Mouse (Mus musculus) stomach, postnatal 0 days (tissue): ENCODE results near the gene Naa50. TPM values are rescaled to one million over a fixed set of nuclear protein-coding genes. Genes with fewer than 3 reads are reported as not detected.

ENCODE experiments used
- ATAC-seq: fragments of 200-750 bp; cut with Nextera tagmentation; 2 replicates; pipeline ENCODE4 v1.8.0; 2017; ENCODE audit not compliant: low FRiP score, low TSS enrichment
- DNase-seq: peaks from one replicate; pipeline ENCODE4 v3.0.0-alpha.2; 2016; ENCODE audit warnings: low spot score
- H3K27ac ChIP-seq: fragments of 300-500 bp; sonication (generic); replicated peaks from 2 replicates; pipeline ENCODE4 v1.5.1; 2014; ENCODE audit warnings: mild to moderate bottlenecking, control low read depth
- H3K27me3 ChIP-seq: fragments of 300-500 bp; sonication (generic); 2 replicates; pipeline ENCODE4 v1.6.1; 2014; ENCODE audit warnings: low read length; ENCODE audit not compliant: control insufficient read depth, insufficient read depth
- H3K36me3 ChIP-seq: fragments of 300-500 bp; sonication (generic); 2 replicates; pipeline ENCODE4 v1.6.1; 2014; ENCODE audit warnings: low read length, mixed read lengths; ENCODE audit not compliant: control insufficient read depth, insufficient read depth
- H3K4me1 ChIP-seq: fragments of 300-500 bp; sonication (generic); replicated peaks from 2 replicates; pipeline ENCODE4 v1.6.1; 2014; ENCODE audit warnings: antibody characterized with exemption; ENCODE audit not compliant: control insufficient read depth, insufficient read depth
- H3K4me2 ChIP-seq: fragments of 300-500 bp; sonication (generic); replicated peaks from 2 replicates; pipeline ENCODE4 v1.6.1; 2014; ENCODE audit warnings: low read depth, mild to moderate bottlenecking, control low read depth, moderate library complexity
- H3K4me3 ChIP-seq: fragments of 300-500 bp; sonication (generic); 2 replicates; pipeline ENCODE4 v1.5.1; 2014; ENCODE audit warnings: low read depth, low read length, control low read depth
- H3K9ac ChIP-seq: fragments of 300-500 bp; sonication (generic); 2 replicates; pipeline ENCODE4 v1.6.1; 2014; ENCODE audit warnings: mild to moderate bottlenecking, low read length, control low read depth, mixed read lengths
- H3K9me3 ChIP-seq: fragments of 300-500 bp; sonication (generic); 2 replicates; pipeline ENCODE4 v1.6.1; 2016; ENCODE audit warnings: low read length; ENCODE audit not compliant: control insufficient read depth
- CTCF ChIP-seq: IDR thresholded peaks from 2 replicates; pipeline ENCODE4 v1.5.1; 2016; ENCODE audit warnings: antibody characterized with exemption, low read depth, mild to moderate bottlenecking, moderate library complexity
- EP300 ChIP-seq: optimal IDR thresholded peaks from 2 replicates; pipeline ENCODE3; 2016; ENCODE audit warnings: antibody characterized with exemption
- WGBS: fragments of 180-500 bp; shearing (Covaris S2); extraction: QIAGEN DNeasy Blood & Tissue Kit; methylation state at CpG from one replicate; pipeline ENCODE4 v1.1.7; 2014; 5-methylcytosine and 5-hydroxymethylcytosine counted together
- polyA plus RNA-seq: library from polyadenylated mRNA; unstranded; fragments of >200 nt; fragmentation: Nextera tagmentation; extraction: Ambion mirVana; gene quantifications from 2 replicates; pipeline ENCODE4 v1.2.1, GENCODE M21; 2015

Naa50 gene
- polyA plus RNA-seq, 1 experiment from 2014 or later = 54.0 TPM

DNA sequence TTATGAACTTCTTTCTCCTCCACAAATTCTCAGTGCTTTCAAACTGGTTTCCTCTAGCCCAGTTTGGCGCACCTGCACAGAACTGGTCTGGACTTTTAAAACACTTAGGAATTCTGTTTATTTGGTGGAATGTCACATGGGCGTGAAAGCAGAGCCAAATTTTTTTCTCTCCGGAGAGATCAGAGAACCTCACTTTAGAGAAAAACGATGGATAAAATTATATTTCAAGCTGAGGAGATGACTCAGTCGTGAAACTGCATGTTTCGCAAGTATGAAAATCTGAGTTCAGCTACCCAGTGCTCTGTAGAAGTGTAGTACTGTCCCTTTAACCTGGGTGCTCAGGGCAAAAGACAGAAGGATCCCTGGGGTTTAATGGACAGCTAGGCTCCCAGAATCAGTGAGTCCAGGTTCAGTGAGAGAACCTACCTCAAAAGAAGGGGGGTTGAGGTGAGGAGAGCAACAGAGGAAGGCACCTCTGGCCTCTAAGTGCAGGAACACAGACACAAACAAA, 3.1 kb upstream of the Naa50 start:
- no peak overlapping the region for H3K4me2 ChIP-seq

DNA sequence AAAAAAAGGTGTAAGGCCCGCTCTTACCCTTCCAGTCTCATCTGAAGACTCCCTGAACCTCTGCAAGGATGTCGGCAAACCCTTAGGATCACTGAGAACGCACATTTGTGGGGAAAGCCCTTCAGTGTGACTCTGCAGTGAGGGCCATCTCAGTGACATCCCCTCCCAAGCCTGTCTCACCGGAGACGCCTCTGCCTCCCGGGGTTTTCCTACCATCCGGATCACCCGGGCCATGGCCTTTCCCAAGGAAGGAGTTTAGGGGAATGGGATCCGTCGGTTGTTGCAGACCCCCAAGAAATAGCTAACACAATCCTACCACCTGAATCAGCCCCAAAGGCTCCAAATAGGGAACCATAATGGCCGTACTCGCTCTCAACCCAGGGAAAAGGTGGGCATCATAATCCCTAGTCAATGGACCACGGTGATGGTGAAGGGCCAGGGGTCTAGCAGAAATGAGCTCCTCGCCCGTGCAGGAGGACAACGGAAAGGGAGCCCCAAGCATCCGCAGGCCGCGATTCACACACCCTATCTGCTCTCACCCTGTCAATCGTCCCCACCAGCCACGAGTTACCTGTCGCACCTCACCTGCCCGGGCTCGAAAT, 1.2 kb upstream of the Naa50 start:
- H3K4me2 ChIP-seq = peak overlapping the region; percentile 82
- H3K9me3 ChIP-seq = no peaks in the 10 kb centered on the region
- peak overlapping the region; percentile 100 for H3K27ac ChIP-seq
- no peaks in the 10 kb centered on the region for H3K36me3 ChIP-seq
- no peaks in the 10 kb centered on the region for H3K27me3 ChIP-seq
- no peak for ATAC-seq
- peak overlapping the region; percentile 83 for H3K9ac ChIP-seq
- H3K4me3 ChIP-seq = peak overlapping the region; percentile 97
- WGBS = under 1% methylated on average over 24 of the region's 24 CpGs
- TF ChIP-seq EP300 = no peak
- DNase-seq = peak; percentile 33
- H3K4me1 ChIP-seq = 0 out of 2 replicates have a peak, but pooled peaks cover 3% of the 10 kb centered on the region

More for the DNA sequence above, 3.1 kb upstream of the Naa50 start:
- ATAC-seq (no peak), DNase-seq (no peak)
- Histone ChIP-seq H3K36me3 (no peaks in the 10 kb centered on the region), H3K9me3 (no peaks in the 10 kb centered on the region), H3K27ac (no peak overlapping the region), H3K4me1 (0 out of 2 replicates have a peak, but pooled peaks cover 2% of the 10 kb centered on the region), H3K27me3 (no peaks in the 10 kb centered on the region), H3K4me3 (no peak overlapping the region), H3K9ac (no peak overlapping the region)
- WGBS = 53% methylated on average over 6 of the region's 6 CpGs
- TF ChIP-seq EP300 = no peak
- TF ChIP-seq CTCF = no peak

DNA sequence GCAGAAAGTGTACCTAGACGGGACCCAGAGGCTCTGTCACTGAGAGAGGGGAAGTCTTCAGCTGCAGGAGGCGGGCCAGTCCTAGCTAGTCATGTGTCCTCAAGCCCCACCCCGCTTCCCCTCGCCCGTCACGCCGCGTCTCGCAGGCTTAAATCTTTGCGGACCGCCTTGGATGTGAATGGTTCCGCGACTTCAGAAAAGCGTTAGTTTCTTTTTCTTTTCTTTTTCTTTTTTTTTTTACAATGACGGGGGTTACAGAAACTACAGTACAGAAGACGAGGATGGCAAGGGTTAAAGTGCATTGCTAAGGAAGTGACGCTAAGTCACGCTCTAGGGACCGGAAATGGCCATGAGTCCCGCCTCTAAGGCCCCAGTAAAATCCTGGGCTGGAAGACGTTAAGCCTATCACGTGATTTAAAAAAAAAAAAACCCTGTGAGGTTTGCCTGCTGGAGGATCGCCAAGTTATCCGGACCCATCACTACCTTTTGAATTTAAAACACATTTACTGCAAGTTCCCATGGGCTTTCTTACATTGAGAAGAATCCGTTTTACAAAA, 573 bp upstream of the Naa50 start:
- peak; percentile 92 for TF ChIP-seq EP300
- no peak; the same call in 1 of the 2 replicates for TF ChIP-seq CTCF
- no peaks in the 10 kb centered on the region for H3K27me3 ChIP-seq
- WGBS = under 1% methylated on average over 25 of the region's 25 CpGs
- H3K4me3 ChIP-seq = peak overlapping the region; percentile 97
- H3K4me1 ChIP-seq = 0 out of 2 replicates have a peak, but pooled peaks cover 3% of the 10 kb centered on the region
- peak overlapping the region; percentile 97 for H3K9ac ChIP-seq
- no peaks in the 10 kb centered on the region for H3K9me3 ChIP-seq
- H3K27ac ChIP-seq = peak overlapping the region; percentile 100
- peak; percentile 87 for DNase-seq
- peak overlapping the region; percentile 82 for H3K4me2 ChIP-seq
- no peaks in the 10 kb centered on the region for H3K36me3 ChIP-seq
- ATAC-seq = peak; percentile 86

DNA sequence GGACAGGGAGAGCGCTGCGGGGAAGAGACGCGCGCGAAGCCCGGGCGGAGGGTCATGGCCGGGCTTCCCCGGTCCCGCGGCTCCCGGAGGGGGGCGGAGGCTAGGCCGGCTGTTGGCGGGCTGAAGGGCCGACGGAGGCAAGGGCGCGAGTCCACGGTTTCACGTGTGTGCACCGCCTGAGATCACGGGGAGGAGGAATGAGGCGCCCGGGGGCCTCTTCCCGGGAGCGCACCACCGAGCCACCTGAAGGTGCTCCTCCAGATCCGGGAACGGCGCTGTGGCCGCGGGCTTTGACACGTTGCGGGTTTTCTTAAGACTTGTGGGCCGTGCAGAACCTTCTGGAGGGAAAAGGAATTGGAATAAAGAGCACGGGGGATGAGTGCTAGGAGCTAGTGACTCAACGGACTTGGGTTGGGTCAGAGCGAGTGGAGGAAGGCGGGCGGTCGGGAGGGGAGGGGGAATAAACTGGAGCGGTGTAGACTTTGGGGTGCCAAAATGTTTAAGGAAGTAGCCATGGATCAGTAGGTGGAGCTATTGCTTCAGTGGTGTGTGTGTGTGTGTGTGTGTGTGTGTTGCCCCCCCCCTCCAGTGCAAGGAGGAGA, 657 bp downstream of the Naa50 start:
- peak; percentile 87 for ATAC-seq
- peak overlapping the region; percentile 97 for H3K9ac ChIP-seq
- peak overlapping the region; percentile 78 for H3K4me2 ChIP-seq
- H3K36me3 ChIP-seq = no peaks in the 10 kb centered on the region
- H3K4me3 ChIP-seq = peak overlapping the region; percentile 97
- no peaks in the 10 kb centered on the region for H3K9me3 ChIP-seq
- DNase-seq = peak; percentile 86
- WGBS = under 1% methylated on average over 39 of the region's 44 CpGs
- peak overlapping the region; percentile 100 for H3K27ac ChIP-seq
- H3K4me1 ChIP-seq = 0 out of 2 replicates have a peak, but pooled peaks cover 3% of the 10 kb centered on the region
- no peaks in the 10 kb centered on the region for H3K27me3 ChIP-seq
- TF ChIP-seq EP300 (peak; percentile 17), CTCF (peak; percentile 73)

DNA sequence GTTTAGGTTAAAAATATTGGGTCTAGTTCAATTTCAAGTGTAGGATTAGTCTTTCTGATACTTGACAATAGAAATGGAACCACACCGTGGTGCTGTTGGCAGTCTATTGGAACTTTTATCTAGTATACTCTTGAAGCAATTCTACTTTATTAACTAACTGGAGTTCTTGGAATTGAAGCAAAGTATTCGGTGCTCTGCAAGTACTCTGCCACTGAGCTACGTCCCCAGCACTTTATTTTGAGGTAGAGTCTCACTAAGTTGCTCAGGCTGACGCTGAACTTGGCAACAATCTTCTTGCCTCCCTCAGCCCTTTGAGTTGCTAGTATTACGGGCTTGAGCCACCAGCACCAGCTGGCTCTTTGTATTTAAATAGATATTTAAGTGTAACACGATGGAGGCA, 1.9 kb downstream of the Naa50 start:
- H3K9ac ChIP-seq = peak overlapping the region; percentile 47; the same call in 1 of the 2 replicates

More for the DNA sequence above, 1.9 kb downstream of the Naa50 start:
- Histone ChIP-seq H3K36me3 (no peaks in the 10 kb centered on the region), H3K27ac (peak overlapping the region; percentile 73), H3K27me3 (no peaks in the 10 kb centered on the region), H3K4me1 (0 out of 2 replicates have a peak, but pooled peaks cover 3% of the 10 kb centered on the region), H3K4me3 (peak overlapping the region; percentile 97; the same call in 1 of the 2 replicates), H3K4me2 (peak overlapping the region; percentile 78), H3K9me3 (no peaks in the 10 kb centered on the region)
- 12% methylated on average over 6 of the region's 6 CpGs for WGBS
- ATAC-seq (no peak), DNase-seq (no peak)
- TF ChIP-seq CTCF (peak; percentile 34), EP300 (no peak)
